Mouse (Mus musculus) adrenal gland, adult 2 months (tissue): ENCODE measurements around the gene Cysltr1. TPM values are rescaled to one million over a fixed set of nuclear protein-coding genes. Genes with fewer than 3 reads are reported as not detected.

Experiments used
- DNase-seq: peaks from one replicate; pipeline ENCODE4 v3.0.0; 2021
- long read RNA-seq: library from polyadenylated mRNA; stranded (forward); transcript quantifications from one replicate; pipeline ENCODE4 v2.0.0, GENCODE M21; 2021
- polyA plus RNA-seq: library from polyadenylated mRNA; depleted of rRNA; stranded (reverse); fragments of >200 nt; gene quantifications from 2 replicates; pipeline ENCODE4 v1.2.3, GENCODE M21; 2012; rRNA removed
- total RNA-seq, 2 experiments: library from RNA; stranded (reverse); gene quantifications; 2 replicates each; pipeline ENCODE4 v1.2.3; 2021

Gene Cysltr1
- total RNA-seq (1 to 10 TPM in 1 of 2 experiments, under 1 TPM in 1; 0.78 to 1.2 TPM), polyA plus RNA-seq (0.18 and 0.26 TPM in 2 replicates)
- long read RNA-seq = 0 reads

DNA sequence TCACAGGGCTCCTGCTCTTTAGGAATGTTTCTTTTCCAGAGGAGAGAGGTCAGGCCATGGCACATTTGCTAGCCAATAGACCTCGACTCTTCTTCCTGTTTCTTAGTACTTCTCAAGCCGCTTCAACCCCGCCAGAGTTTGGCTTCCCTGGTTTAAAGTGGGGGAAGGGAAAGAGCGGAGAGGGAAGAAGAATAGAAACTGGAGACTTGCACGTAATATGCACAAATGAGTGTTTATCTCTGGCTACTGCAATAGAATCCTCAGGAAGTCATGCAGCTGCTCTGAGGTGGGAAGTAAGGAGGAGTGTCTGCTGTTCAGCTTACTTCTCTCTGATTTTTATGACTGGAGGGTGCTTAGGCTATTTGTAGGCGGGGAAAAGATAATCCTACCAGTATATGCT, at the start of gene Cysltr1:
Cysltr1 (minus strand) TSS at position 294 of the 400 bp plus-strand sequence.
- DNase-seq = peak; percentile 3

DNA sequence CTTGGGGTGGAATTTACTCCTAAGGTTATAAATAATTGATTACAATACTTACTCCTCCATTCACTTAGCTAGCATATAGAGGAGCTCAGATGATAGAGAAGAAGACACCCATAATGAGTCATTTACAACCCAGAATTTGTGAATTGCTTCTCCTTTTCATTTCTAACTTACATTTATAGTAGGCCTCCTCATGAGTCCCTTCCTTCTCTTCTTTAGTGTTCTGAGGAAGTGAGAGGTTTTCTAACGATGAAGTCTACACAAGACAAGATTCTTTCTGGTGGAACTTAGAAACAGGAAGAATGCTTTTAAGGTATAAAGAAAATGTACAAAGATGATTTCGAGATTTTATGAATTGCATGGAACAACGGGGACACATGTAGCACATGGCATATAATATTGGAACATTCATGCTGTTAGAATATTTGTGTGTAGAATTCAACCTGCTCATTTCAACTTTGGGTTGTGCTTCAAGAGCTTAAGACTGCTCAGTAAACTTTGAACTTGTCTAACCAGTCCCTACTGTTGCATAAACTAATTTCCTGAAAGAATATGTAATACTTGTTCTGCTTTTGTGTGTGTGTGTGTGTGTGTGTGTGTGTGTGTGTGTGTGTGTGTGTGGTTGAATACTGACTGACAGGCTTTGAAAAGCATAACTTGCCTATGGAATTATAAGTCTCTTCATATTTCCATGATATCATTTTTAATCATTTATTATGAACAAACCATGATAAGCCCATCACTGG, 31.5 kb upstream of the Cysltr1 start:
- no peak for DNase-seq

DNA sequence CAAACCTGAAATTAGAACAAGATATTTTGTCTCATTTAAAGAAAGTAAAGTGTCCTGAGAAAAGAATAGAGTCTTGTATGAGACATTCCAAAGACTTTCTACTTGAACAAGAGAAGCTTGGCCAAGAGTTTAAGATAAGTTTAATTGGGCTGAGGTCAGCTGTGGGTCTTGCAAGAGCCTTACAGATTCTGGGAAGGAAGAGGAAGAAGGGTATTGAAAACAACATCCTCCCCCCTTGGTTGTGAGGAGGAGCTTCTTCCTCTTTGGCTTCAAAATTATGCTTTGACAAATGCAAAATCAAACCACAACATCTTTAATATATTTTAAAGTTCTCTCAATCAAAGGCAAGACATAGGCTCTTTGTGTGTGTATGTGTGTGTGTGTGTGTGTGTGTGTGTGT, 30.1 kb upstream of the Cysltr1 start:
- DNase-seq = no peak

DNA sequence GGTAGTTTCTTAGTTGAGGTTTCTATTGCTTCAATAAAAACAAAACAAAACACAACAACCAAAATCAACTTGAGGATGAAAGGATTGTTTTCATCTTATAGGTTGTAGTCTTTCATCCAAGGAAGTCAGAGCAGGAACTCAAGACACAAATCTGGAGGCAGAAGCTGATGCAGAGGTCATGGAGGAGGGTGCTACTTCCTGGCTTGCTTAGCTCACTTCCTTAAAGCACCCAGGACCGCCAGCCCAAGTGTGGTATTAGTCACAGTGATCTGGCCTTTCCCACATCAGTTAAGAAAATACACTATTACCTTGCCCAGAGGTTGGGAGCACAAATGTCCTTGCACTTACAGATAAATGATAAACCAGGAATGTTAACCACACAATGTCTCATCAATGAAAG, 25.0 kb upstream of the Cysltr1 start:
- DNase-seq = no peak

DNA sequence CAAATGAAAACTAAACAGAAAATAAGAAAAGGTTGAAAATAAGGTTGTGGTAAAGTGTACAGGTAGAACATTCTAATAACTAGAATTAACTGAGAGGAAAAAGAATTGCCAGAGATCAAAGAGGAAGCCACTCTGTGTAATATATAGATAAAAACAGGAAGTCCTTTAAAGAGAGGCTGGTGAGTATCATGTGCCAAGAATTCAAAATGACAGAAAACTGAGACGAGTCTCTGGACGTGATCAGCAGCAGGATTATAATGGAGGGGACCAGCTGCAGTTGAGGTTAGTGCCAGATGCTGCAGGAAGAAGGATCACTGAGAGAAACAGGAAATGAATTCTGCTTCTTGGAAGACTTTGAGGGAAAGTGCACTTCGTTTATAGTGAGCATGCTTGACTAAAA, 20.2 kb upstream of the Cysltr1 start:
- no peak for DNase-seq

DNA sequence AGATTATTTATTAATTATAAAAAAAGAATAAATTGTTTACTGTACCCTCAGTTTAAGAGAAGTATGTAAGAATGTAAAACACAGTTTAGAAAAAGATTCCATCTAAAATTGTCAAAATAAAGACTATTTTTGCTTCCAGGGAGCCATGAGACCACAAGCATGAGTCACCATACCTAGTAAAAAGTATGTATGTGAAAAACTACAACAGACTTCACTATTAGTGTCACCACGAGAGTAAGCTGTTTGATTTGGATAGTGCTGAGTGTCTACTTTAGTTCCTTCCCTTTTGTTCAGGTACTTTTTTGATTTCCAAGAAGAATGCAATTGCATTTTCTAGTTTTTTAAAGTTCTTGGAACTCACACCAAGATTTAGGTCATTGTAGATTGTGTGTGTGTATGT, 19.0 kb upstream of the Cysltr1 start:
- no peak for DNase-seq

DNA sequence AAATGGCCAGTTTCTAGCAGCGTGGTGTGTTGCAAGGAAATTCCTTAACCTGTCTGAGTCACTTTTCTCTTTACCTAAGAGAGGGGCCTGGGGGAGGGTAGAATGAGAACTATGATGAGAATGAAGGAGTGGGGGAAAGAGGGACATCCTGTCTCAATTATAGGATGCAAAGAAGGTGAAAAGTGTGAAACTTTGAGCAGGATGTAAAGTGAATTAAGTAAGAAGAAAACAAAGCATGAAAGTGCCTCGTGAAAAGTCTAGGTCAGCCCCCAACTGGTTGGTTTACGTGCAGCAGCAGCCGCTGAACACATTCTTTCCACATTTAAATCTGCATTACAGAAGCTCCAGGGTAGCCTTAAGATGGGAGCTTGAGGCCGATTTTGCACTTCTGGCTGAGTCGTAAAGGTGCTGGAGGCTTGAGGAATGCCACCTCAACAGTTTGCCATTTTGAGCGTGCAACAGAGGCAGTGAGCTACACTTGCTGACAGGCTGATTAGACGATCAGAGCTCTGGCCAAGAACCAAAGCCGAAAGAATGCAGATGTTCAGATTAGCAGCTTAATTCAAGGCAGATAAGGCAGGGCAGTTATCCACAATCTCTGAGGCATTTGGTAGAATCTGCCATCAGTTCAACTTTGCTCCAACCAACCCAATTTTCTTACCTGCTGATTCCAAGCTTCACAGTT, 763 bp downstream of the Cysltr1 start:
- no peak for DNase-seq

DNA sequence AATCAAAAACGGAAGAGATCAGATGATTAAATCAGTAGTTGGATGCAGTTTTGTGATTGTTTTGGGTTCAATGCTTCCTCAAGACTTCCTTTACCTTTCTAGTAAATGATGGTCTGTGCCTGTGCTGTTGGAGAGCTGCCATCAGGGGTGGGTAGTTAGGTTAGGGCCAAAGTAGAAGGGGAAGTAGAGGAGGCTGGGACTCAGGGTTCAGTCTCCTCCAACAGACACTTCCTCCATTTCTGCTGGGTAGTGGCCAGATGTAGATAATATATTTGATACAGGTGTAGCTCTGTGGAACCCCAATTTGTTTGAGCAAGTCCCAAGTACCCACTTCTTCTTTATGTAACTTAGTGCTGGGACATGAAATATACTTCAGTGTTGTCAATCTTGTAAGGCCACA, 7.6 kb downstream of the Cysltr1 start:
- DNase-seq = no peak

DNA sequence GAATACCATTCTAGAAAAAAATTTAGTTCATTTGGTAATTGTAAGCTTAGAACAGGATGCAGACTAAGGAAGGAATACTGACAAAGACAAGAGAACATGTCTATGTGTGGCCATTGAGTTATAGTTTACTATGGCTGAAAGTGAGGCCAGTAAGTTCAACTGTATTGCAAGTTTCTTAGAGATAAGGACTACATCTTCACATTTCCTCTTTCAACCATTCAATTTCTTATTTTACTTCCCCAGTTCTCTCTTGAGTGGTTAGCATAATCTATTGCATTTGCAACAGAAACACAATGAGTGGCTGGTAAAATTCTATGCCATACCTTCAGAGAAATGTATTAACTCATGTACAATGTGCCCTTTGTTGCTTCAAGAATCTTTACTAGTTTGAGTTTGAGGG, 9.6 kb downstream of the Cysltr1 start:
- DNase-seq = no peak

DNA sequence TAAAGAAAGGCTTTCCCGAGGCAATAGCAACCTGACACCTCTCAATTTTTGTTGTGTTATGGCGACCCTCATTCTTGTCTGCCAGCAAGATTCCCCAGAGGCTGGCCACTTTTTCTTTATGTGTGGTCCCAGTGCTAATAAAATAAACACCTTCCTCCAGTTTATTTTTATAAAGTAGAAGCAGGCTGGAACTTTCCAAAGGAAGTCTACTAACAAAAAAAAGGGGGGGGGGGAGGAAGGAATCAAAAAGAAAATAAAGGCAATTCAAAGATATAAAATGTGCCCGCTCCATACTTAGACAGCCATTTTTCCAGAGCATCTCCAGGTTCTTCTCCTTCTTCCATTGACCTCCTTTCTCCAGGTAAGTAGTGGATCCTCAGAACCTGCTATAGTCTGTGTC, 20.6 kb downstream of the Cysltr1 start, which contains the start of gene Gm5127:
Gm5127 (plus strand) TSS at position 301 of the 400 bp plus-strand sequence.
- no peak for DNase-seq

DNA sequence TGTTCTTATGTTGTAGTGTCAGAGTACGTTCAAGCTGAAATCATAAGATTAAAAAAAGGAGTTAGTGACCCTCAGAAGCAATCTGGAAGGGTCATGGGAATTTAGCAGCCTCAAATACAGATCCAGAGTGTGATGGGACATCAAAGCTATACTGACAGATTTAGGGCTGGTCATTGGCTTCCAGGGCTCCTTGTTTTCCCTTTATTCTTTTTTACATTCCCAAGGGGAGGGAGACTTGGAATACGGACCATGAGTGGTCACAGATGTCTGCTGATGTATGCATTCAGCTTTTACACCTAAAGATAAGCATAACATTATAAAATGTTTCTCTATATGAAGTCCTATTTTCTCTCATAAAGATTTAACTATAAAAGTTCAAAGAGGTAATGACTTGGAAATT, 21.3 kb downstream of the Cysltr1 start:
- no peak for DNase-seq

DNA sequence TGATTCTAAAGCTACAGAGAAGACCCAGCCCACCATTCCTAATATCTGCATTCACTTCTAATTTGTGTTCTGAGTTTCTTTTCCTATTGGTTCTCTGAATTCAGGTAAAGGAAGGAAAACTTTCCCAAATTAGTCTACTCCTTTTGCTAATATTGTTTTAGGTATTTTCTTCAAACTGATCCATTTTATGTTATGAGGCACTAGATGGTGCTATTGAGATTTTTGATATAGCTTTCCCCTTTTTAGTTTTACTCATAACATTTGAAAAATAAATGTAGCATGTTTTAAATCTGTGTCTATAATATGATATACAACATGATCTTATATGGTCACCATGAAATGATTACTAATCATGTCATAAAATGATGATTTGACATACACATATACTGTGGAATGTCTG, 23.1 kb downstream of the Cysltr1 start:
- DNase-seq = no peak

DNA sequence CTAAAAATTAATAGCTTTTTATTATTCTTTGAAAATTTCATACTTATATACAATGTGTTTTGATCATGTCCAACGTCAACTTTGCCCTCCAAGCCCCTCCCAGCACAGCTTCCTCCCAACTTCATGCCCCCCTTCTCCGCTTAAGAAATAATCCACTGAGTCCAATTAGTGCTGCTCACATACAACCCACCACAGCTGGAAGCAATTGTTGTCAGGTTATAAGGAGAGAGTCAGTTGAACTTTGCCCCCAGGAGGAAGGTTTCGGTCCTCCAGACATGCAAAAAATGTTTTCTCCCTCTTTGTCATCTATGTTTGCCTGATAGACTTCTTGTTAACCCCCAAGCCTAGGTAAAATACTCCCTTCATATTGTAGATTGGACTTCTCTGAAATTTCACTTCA, 24.5 kb downstream of the Cysltr1 start:
- no peak for DNase-seq

DNA sequence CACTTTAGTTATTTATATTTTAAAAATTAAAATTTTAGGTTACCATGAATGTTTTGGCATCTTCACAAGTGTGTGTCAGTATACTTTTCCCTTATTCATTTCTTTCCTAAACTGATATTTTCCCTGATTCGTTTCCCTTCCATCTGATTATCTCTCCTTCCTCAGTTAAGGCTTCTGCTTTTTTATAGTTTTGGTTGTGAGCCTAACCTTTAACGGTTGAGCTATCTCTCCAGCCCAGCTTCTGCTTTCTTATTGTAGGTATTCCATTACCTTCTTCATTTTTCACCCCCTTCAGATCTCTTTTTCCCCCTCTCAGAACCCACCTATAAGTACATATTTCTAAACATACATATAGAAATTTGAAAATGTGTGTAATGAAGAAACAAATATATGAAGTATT, 48.0 kb downstream of the Cysltr1 start:
- DNase-seq = no peak

DNA sequence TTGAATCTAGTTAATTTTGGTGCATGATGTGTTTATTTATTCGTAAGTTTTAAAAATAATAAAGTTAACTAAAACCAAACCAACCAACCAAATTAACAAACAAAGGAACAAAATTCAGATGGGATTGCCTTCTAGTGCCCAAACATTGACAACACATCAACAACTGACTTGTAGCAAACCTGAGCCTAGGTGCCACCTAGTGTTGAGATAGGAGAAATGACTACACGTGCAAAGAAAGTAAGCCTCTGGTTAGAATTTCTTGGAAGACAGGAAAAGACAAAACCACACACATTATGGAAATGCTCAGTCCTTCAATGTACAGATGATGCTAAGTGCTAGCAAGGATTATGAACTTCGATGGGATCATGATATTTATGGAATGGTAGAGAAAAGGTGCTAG, 67.1 kb downstream of the Cysltr1 start:
- DNase-seq = no peak

Other genes starting within 250 kb of the Cysltr1 start
- gene Fndc3c1, start 118.3 kb downstream of the Cysltr1 start, total RNA-seq = under 1 TPM; 0.12 to 0.28 TPM
- 0.03 TPM in 1 of 2 replicates, not detected in the other for gene Fndc3c1, start 118.3 kb downstream of the Cysltr1 start, polyA plus RNA-seq
- not detected for gene Gm5127, start 20.5 kb downstream of the Cysltr1 start, total RNA-seq
- not detected in 2 replicates for gene Gm5127, start 20.5 kb downstream of the Cysltr1 start, polyA plus RNA-seq
- gene Rtl3, start 237.0 kb upstream of the Cysltr1 start, total RNA-seq = under 1 TPM; 0.31 to 0.32 TPM
- 0.24 and 0.44 TPM in 2 replicates for gene Rtl3, start 237.0 kb upstream of the Cysltr1 start, polyA plus RNA-seq